Mouse (Mus musculus) embryo, embryonic 11 days (tissue): Measurements from ENCODE around the gene Olfr703.
A peak's percentile ranks its signal among the peaks of the same experiment; 100 is the strongest.

Source experiments
- DNase-seq: peaks from one replicate; pipeline ENCODE4 v3.0.0-alpha.2; 2015

Olfr703 gene

DNA sequence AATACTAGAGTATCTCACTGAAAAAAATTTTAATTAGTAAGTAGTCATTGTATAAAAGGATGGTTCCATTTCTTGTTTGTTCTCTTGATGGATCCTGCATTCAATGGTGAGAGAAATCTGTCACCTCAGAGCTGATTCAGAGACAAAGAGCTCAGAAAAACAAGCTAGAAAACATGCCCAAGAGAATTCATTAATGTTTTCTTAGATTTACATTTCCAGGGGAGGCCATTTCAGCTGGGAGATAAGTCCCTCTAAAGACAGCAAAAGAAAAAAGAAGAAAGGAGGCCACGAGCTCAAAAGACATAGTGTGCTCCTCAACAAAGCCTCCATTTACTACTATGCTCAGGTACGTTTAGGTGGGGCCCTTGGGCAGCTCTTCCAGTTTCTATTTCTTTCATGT, at the start of gene Olfr703:
Gene Olfr703 (plus strand): TSS at position 301 of the 400 bp plus-strand sequence.
- DNase-seq = no peak

DNA sequence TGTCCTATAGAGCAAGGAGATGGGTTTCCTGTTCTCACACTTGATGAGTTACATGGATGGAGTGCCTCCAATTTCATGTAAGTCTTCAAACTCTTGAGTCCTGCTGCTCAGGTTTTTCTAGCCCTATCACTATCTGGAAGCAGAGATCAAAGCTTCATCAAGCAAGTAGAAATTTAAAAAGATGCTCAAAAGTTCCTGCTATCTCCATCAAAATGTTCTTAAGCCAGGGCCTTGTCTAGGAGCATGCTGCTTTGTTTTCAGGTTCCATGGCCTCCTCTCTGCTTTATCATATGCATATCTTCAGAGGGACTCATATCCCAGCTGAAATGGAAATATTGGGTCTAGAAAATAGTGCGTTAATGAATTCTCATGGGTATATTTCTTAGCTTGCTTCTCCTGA, 34.4 kb upstream of the Olfr703 start, which contains the start of gene Olfr700:
Gene Olfr700 (minus strand): TSS at position 101 of the 400 bp plus-strand sequence.
- DNase-seq = no peak

DNA sequence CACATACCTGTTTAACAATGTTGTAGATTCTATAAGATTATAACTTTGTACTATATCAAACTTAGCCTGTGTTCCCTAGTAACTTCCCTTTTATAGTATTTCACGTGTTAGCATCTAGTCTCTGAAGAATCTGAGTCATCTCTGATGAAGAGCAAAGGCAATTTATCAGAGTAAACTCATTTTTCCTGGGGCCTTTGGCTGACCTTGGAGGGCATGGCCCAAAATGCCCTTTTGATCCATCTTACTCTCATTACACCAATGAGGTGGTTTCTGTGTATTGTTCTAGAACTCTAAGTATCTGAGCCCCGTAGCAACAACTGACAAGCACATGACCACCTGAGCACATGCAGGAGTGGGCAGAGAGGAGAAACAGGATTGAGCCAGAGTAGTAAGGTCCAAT, 29.3 kb upstream of the Olfr703 start, which contains the start of gene Olfr701:
Gene Olfr701 (plus strand): TSS at position 301 of the 400 bp plus-strand sequence.
- no peak for DNase-seq

DNA sequence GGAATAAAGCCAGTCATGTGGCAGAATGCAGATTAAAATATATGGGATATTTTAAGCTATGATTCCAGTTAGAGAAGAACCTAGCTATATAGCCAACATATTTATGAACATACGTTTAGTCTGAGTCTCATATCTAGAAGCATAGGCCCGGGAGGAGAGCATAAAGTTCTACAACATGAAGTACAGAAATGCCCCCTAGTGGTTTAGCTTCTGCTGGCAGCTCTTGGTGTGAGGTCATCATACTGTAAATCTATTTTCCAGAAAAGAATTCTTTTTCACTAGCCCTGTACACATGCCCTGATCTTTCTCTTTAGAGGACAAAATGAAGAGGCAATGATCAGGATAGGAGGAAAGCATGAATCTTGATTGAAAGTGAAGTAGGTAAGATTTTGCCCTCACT, 27.4 kb upstream of the Olfr703 start:
- peak; percentile 32 for DNase-seq

DNA sequence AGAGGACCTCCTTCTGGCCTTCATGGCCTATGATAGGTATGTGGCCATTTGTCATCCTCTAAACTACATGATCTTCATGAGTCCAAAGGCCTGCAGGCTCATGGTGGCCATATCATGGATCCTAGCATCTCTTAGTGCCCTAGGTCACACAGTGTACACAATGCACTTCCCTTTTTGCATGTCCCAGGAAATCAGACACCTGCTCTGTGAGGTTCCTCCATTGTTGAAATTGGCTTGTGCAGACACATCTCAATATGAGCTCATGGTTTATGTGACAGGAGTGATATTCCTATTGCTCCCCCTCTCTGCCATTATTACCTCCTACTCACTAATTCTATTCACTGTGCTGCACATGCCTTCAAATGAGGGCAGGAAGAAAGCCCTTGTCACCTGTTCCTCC, 24.7 kb upstream of the Olfr703 start:
- no peak for DNase-seq

DNA sequence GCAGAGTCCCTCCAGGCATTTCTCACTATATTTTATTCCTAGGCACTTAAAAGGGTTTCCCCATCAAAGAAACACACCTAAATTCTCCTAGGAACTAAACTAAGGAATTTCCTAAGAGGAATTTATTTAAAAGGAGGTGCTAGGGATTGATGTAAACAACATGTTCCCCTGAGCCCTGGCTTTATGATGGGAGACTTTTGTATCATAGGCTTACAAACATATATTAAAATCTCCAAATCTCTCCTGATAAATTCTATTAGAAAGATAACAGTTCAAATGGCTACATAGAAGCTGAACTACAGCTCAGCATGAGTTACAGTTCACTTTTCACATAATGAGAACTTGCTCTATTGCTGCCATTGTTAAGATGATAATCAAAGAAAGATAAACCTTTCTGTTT, 9.4 kb upstream of the Olfr703 start, which contains the start of gene Olfr702:
Gene Olfr702 (minus strand): TSS at position 101 of the 400 bp plus-strand sequence.
- no peak for DNase-seq

DNA sequence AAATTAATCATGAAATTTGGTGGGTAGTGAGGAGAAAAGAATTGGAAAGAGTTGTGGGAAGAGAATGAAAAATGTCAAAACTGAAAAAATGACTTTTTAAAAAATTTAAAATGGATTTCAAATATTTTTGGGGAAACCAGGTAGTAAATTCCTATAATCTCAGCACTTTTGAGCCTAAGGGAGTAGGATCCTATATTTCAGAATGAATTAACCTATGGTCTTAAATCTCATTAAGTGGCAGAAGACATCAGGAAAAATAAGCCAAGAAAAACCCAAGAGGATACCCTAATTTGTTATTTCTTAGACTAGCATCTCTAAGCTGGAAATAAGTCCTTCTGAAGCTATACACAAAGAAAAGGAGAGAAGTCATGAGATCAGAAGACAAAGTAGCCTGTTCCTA, 19.7 kb downstream of the Olfr703 start, which contains the start of gene Olfr704:
Gene Olfr704 (plus strand): TSS at position 301 of the 400 bp plus-strand sequence.
- DNase-seq = no peak

DNA sequence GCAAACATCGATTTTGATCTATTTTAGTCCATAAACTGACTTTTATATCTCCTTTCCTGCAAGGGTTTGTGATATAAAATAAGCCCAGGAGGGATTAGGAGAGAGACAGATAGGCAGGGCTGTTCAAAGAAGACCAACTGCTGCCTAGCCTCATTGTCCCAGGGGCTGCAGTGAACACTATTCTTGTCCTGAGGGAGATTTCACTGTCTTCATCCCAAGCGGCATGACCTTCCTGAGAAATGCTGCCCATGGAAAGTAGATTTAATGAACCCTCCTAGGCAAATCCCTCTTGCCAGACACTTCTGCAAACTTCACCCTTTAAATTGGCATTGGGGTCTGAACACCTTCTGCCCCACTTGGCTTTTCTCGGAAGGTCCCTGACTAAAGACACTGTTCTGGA, 33.6 kb downstream of the Olfr703 start, which contains the start of gene Olfr705:
Gene Olfr705 (minus strand): TSS at position 101 of the 400 bp plus-strand sequence.
- DNase-seq = no peak

DNA sequence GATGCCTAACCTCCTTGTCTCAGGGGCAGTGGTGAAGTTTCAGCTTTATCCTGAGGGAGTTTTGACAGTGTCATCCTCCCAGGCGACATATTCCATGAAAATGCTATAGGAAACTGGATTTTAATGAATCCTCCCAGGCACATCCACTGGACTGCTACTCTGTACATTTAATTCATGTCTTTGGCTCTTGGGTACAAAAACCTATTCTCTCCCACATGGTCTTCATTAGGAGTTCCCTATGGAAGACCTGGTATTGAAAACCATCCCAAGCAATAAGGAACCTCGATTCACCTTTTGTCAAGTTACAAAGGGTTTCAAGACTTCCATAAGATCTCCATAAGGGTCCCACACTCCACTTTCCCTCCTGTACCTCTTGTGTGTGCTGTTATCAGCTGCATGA, 44.9 kb downstream of the Olfr703 start, which contains the start of gene Olfr706:
Gene Olfr706 (minus strand): TSS at position 101 of the 400 bp plus-strand sequence.
- no peak for DNase-seq
